13 mouse cellular contexts compared by ENCODE assay signal in genomic region chr1:132653841-132654457, GRCm38 (mm10).
A peak's percentile ranks its signal among the peaks of the same experiment; 100 is the strongest.
DNase-seq lines count a peak whose midpoint lies in the region; ATAC-seq and TF ChIP-seq lines count a peak whose summit lies in the region.
"Had no signal": no experiment of that assay in that cellular context is flagged by ENCODE, and none has a peak within 500 bp of the region (broad histone marks: within the 10 kb centered on the region; RNA-seq: fewer than 3 reads in every experiment).

No protein-coding gene starts in this region.

- H3K4me2 ChIP-seq in forebrain, embryonic 13.5 days: peak overlapping the region; percentile 17; the same call in 1 of the 2 replicates
- no peak overlapping the region for H3K4me2 ChIP-seq in neural tube, embryonic 12.5 days (replicated peaks)
- no peak overlapping the region for H3K4me2 ChIP-seq in liver, embryonic 11.5 days
- H3K4me2 ChIP-seq: heart, embryonic 12.5 days; limb, embryonic 15.5 days had no signal

- no peaks in the 10 kb centered on the region for H3K36me3 ChIP-seq in forebrain, embryonic 13.5 days (ENCODE audit: poor library complexity, severe bottlenecking)
- no peaks in the 10 kb centered on the region for H3K36me3 ChIP-seq in forebrain, embryonic 10.5 days (replicated peaks)
- H3K36me3 ChIP-seq in E14TG2a.4 (ENCODE audit: insufficient read depth, low read length): no peaks in the 10 kb centered on the region
- H3K36me3 ChIP-seq in neural tube, embryonic 12.5 days: no peaks in the 10 kb centered on the region
- H3K36me3 ChIP-seq in liver, embryonic 11.5 days (ENCODE audit: control insufficient read depth, insufficient read depth, low read length): no peaks in the 10 kb centered on the region
- H3K36me3 ChIP-seq: heart, embryonic 12.5 days; limb, embryonic 15.5 days had no signal

- 48% methylated on average over 12 of the region's 12 CpGs for WGBS in forebrain, embryonic 13.5 days
- 81% methylated on average over 12 of the region's 12 CpGs for WGBS in forebrain, embryonic 10.5 days
- WGBS in neural tube, embryonic 12.5 days: 72% methylated on average over 12 of the region's 12 CpGs
- 81% methylated on average over 12 of the region's 12 CpGs for WGBS in liver, embryonic 11.5 days

- peak; percentile 75 for ATAC-seq in forebrain, embryonic 13.5 days
- ATAC-seq in neural tube, embryonic 12.5 days (ENCODE audit: low FRiP score, low read depth): no peak
- no peak for ATAC-seq in liver, embryonic 11.5 days (replicated peaks; ENCODE audit: low FRiP score)
- ATAC-seq: inflammation-experienced regulatory T-cells, adult 6 months had no signal

- TF ChIP-seq CTCF in E14TG2a.4 (conservative IDR thresholded peaks at IDR 0.05; ENCODE audit: low read length): no peak

- no peak for DNase-seq in forebrain, embryonic 10.5 days (ENCODE audit: extremely low spot score, low spot score)
- peak; percentile 35 to 60 for DNase-seq in frontal cortex, postnatal 14 days (ENCODE audit: low spot score in 2 of 2)
- DNase-seq in yolk sac, embryonic 10.5 days (ENCODE audit: low spot score): no peak
- no peak for DNase-seq in liver, embryonic 11.5 days (ENCODE audit: low spot score)
- no peak for DNase-seq in gastrocnemius, adult 18-20 months (ENCODE audit: low spot score)
- DNase-seq: kidney, postnatal 36 days; lung, postnatal 36 days had no signal

- peaks cover 62% of the 10 kb centered on the region for H3K4me1 ChIP-seq in forebrain, embryonic 13.5 days
- H3K4me1 ChIP-seq in forebrain, embryonic 10.5 days: peaks cover 32% of the 10 kb centered on the region
- H3K4me1 ChIP-seq in E14TG2a.4 (replicated peaks; ENCODE audit: low read depth, low read length): peaks cover 41% of the 10 kb centered on the region
- H3K4me1 ChIP-seq in neural tube, embryonic 12.5 days: peaks cover 33% of the 10 kb centered on the region
- H3K4me1 ChIP-seq in liver, embryonic 11.5 days (replicated peaks; ENCODE audit: control insufficient read depth, insufficient read depth, low read length): no peaks in the 10 kb centered on the region
- H3K4me1 ChIP-seq: heart, embryonic 12.5 days; limb, embryonic 15.5 days had no signal

- H3K9me3 ChIP-seq in forebrain, embryonic 13.5 days (replicated peaks): no peaks in the 10 kb centered on the region
- H3K9me3 ChIP-seq in forebrain, embryonic 10.5 days: no peaks in the 10 kb centered on the region
- H3K9me3 ChIP-seq in E14TG2a.4 (ENCODE audit: low read length): no peaks in the 10 kb centered on the region
- no peaks in the 10 kb centered on the region for H3K9me3 ChIP-seq in neural tube, embryonic 12.5 days
- H3K9me3 ChIP-seq in liver, embryonic 11.5 days (ENCODE audit: control insufficient read depth, low read length): no peaks in the 10 kb centered on the region
- H3K9me3 ChIP-seq: heart, embryonic 12.5 days; limb, embryonic 15.5 days had no signal

- H3K27ac ChIP-seq in forebrain, embryonic 13.5 days: peak overlapping the region; percentile 65
- H3K27ac ChIP-seq in forebrain, embryonic 10.5 days: no peak overlapping the region
- no peak overlapping the region for H3K27ac ChIP-seq in neural tube, embryonic 12.5 days
- H3K27ac ChIP-seq in liver, embryonic 11.5 days (ENCODE audit: low read depth, low read length): no peak overlapping the region
- H3K27ac ChIP-seq: limb, embryonic 15.5 days had no signal

- H3K27me3 ChIP-seq in forebrain, embryonic 13.5 days: no peaks in the 10 kb centered on the region
- no peaks in the 10 kb centered on the region for H3K27me3 ChIP-seq in forebrain, embryonic 10.5 days (ENCODE audit: poor library complexity, severe bottlenecking)
- no peaks in the 10 kb centered on the region for H3K27me3 ChIP-seq in E14TG2a.4 (ENCODE audit: insufficient read depth, low read length)
- no peaks in the 10 kb centered on the region for H3K27me3 ChIP-seq in neural tube, embryonic 12.5 days (replicated peaks)
- H3K27me3 ChIP-seq in liver, embryonic 11.5 days (replicated peaks; ENCODE audit: control insufficient read depth, insufficient read depth, low read length): no peaks in the 10 kb centered on the region; the same call in 1 of the 2 replicates
- H3K27me3 ChIP-seq: limb, embryonic 15.5 days had no signal

- no peak overlapping the region for H3K4me3 ChIP-seq in forebrain, embryonic 13.5 days
- no peak overlapping the region for H3K4me3 ChIP-seq in forebrain, embryonic 10.5 days
- peak overlapping the region; percentile 60 for H3K4me3 ChIP-seq in E14TG2a.4 (replicated peaks; ENCODE audit: low read length)
- no peak overlapping the region for H3K4me3 ChIP-seq in neural tube, embryonic 12.5 days
- H3K4me3 ChIP-seq in liver, embryonic 11.5 days (ENCODE audit: low read depth, low read length): no peak overlapping the region
- H3K4me3 ChIP-seq: heart, embryonic 12.5 days; limb, embryonic 15.5 days had no signal

- no peak overlapping the region for H3K9ac ChIP-seq in forebrain, embryonic 13.5 days
- H3K9ac ChIP-seq in neural tube, embryonic 12.5 days: 0 out of 2 replicates have a peak overlapping the region, but pooled peaks have one; percentile 5
- H3K9ac ChIP-seq in liver, embryonic 11.5 days (ENCODE audit: low read depth, low read length): no peak overlapping the region
- H3K9ac ChIP-seq: heart, embryonic 12.5 days; limb, embryonic 15.5 days had no signal

Comparison
In these comparisons a context has a peak if more than half of its experiments do, and no peak if none do; other contexts are left out.
1. DNase-seq: peak in frontal cortex, postnatal 14 days (2 of 2); none in forebrain, embryonic 10.5 days (single experiment), yolk sac, embryonic 10.5 days (single experiment), liver, embryonic 11.5 days (single experiment) and gastrocnemius, adult 18-20 months (single experiment).